Mouse (Mus musculus) natural killer cell, adult 2 months (primary cell): ENCODE results near the gene Thap4.

Experiments
- DNase-seq, 2 experiments: peaks; one replicate each; pipeline ENCODE4 v3.0.0; 2022; ENCODE audit warnings: low spot score in 2 of 2

Gene Thap4

DNA sequence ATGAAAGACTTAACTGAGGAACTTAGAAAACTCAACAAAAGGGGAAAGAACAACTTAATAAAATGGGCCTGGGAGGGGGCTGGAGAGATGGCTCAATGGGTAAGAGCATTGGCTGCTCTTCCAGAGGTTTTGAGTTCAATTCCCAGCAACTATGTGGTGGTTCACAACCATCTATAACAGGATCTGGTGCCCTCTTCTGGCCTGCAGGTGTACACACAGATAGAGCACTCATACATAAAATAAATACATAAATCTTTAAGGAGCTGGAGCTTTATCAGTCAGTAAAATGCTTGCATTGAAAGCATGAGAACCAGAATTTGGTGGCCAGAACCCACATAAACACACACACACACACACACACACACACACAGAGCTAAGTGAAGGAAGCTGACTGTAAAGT lies 11.8 kb downstream of the Thap4 start:
- DNase-seq: no peak

DNA sequence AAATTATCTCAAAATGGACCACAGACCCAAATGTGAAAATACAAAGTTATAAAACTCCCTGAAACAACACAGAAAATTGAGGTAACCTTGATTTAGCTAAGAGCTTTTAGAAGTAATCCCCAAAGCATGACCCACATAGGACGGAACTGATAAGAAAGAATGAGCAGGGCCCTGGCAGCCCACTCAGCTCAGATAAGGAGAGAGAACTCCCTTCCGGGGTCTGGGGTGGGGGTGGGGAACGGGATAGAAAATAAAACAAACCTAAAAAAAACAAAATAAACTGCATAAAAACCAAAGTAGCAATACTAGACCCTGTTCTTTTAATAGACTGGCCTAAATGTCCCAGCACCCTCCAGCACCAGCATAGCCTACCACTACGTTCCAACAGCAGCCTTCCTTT lies 12.7 kb downstream of the Thap4 start:
- DNase-seq: no peak

DNA sequence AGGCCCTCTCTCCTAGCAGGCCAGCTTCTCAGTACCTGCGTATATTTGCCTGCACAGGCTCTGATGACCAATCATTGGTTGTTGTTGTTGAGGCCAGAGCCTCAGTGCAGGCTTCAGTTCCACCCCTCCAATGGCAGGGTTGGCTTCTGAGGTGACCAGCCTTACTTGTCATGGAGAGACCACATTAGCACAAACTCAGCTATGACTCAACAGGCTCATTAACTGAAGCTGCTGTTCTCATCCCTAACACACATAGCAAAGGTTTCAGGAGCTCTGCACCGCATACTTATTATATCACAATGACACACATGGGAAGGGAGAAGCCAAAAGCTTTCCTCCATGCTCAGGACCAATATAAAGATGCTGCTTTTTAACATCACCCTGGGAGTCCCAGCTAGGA lies 14.0 kb downstream of the Thap4 start:
- no peak for DNase-seq

DNA sequence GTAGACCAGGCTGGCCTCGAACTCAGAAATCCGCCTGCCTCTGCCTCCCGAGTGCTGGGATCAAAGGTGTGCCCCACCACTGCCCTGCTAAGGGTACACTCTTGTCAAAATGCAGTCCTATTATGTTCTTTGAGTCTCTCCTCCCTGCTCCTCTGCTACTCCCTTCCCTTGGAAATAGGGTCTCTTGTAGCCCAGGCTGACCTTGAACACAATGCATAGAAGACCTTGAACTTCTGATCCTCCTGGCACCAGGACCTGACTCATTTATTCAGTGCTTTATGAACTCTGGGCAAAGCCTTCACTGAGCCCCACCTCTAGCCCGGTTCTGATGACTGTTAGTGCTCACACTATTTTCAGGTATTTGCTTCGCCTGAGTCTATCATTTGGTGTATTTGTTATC lies 17.0 kb downstream of the Thap4 start:
- DNase-seq: no peak

DNA sequence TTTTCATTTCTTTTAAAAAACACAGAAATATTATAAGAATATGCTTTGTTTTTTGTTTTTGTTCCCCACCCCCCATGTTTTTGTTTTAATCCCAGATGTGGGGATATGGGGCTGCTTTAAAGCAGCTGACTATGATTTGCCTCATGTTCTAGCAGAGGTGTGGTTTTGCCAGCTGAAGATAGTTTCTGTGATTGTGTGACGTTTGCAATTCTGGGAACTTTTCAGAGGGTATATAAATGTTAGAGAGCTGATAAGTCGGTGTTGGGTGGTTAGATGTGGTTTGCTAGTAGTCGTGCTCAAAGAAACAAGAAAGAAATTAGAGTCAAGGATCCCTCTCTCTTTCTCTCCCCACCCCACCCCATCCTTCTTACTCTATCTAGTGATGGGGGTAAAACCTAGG lies 18.8 kb downstream of the Thap4 start:
- no peak for DNase-seq

DNA sequence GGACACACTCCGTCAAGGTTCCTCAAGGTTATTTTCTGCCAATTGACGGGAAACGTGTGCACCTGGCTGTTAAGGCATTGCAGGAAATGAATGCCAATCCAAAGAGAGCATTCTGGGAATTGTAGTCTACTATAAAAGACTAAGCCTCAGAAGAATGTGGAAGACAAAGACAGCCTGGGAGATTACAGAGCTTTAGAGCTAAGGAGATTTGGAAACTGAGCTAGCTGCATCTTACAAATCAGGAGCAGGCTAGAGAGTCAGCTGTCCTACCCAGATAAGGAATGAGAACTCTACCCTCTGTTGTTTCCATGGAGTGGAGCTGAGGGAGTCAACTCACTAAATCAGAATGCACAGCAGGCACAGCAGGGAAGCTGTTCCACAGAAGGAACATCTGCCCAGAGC lies 22.8 kb downstream of the Thap4 start:
- no peak for DNase-seq

DNA sequence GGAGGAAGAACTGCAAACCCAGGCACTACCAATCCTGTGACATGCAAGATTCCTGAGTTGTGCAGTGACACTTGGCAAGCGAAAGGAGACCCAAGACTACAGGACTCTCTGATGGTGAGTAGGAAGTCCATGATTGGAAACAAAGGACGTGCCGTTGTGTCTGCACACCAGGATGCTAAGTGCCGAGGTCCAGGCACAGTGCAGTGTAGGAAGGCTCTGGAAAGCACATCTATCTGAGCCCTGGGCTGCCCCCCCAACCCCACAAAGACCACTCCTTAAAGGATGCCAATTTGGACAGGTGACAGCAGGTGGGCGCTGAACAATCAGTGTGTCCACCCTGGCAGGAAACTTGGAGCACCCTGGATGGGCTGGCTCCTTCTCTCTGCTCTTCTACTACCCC lies 23.6 kb downstream of the Thap4 start:
- DNase-seq: no peak

DNA sequence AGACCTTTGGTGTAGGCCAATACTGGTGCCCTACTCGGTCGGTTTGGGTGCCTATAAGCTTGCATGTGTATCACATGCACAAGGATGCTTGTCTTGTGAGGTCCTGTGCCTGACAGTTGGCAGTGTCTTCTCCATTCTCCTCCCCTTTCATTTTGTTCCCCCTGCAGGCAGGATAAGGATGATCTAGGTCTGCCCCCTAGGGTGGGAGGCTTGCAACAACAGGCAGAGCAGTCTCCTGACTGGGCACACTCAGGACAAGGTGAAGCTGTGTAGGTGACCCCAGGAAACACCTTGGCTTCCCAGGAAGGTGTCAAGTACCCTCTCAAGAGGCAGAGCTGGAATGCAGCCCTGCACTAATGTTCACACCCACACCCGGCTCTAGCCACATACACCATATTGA lies 27.7 kb downstream of the Thap4 start:
- DNase-seq: peak; percentile 37 to 38

DNA sequence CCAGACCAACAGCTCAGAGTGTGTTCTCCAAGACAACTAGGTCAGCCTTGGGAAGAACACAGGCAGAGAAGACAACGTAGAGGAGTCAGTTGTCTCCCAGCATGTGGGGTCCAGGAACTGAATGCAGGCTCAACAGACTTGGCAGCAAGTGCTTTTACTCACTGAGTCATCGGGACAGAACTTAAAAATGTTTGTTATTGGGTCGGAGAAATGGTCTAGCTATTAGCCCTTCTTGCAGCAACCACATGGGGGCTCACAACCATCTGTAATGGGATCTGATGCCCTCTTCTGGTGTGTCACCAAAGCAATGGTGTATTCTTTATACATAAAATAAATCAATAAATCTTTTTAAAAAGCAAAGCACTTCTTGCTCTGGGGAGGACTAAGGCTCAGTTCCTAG lies 28.5 kb downstream of the Thap4 start:
- no peak for DNase-seq

DNA sequence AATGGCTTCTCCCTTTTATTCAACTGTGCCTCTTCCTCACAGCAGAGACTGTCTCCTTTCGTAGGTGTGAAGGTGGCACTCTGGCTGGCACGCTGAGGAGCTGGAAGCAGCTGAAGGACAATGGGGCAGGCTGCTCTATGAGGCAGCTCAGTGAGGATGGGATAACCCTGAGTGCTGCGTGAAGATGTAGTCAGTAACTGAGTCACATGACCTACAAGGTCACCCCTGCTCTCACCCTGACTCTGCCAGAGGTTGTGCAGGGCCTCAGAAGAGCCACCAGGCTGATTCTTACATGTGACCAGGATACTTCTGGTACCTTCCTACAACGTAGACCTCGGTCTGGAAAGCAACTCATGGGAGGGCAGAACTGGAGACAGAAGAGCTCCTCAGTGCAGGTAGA lies 29.0 kb downstream of the Thap4 start:
- no peak for DNase-seq

DNA sequence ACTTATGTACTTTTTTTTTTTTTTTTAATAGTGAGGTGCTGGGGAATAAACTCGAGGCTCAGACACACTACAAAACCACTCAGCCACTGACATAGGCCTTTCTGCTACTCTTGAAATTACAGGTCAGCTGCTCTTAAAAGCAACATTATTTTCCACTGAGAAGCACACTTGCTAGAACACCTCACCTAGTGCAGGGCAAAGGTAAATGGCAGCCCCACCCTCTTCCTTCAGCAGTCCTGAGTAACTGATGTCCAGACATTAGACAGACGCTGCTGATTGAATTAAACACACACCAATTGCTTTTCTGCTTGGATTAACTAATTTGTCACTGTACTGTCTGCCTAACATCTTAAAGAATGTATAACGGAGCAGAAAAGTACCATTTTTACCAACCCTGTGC lies 30.0 kb downstream of the Thap4 start:
- DNase-seq: no peak

DNA sequence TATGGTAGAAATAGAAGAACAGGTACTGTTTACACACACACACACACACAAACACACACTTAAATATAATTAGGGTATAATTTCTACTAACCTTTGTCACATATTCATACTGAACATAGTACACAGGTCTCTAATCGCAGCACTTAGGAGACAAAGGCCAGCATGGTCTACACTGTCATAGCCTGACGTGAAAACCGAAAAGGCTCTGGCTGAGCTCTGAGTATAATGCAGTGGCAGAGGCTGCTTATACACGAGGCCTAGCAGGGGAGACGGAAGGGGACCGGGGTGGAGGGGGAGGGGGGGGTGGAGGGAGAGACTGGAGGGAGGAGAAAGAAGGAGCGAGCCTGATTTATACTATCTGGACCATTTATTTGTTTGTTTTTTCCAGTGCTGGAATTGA lies 33.1 kb downstream of the Thap4 start:
- no peak for DNase-seq

DNA sequence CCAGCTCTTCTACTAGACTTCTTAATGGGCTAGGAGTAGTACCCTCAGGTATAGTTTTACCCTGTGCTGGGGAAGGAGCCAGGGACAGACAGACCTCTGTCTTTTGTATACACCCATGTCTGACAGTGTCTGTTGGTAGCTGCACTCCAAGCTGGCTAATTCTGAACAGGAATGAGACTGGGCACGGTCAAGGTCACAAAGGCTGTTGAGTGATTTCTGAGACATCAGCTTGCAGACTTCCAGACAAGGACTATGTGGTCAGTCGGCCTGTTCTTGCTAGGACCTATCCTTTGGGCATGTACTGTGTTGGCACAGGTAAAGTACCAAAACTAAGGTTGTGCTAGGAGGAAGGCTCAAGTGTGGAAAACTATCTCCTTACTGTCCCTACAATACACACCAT lies 38.5 kb downstream of the Thap4 start:
- no peak for DNase-seq

DNA sequence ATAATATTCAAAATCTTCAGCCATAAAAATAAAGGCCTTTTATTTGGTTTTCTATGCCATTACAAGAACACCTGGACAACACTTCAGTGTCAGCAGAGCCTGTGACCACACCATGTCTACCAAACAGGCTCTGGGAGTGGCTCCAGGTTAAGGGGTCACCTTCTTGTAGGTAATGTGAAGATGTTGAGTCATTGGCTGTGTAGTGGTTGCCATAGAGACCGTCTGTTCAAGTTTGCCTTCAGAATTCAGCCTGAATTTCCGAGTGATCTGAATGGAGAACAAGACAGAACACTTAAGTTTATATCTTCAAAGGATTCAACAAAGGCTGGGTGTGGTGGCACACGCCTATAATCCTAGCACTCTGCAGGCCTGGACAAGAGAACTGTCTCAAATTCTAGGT lies 49.3 kb downstream of the Thap4 start:
- DNase-seq: no peak

DNA sequence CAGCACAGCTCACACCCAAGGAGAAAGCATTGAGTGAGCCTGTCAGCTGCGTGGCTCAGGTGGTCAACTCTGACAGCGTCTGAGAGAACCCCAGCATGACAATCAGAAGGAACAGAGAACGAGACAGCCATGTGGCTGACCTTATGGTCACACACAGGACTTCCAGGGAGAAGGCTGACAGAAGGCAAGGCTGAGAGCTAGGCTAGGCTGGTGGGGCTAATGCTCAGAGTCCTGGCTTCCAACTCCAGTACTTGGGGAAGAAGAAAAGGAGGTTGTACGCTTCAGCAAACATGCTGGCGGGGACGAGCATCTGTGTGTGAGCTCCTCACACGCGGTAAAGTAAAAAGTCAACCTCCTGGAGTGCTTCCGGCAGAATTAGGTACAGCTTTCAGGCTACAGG lies 50.3 kb downstream of the Thap4 start:
- DNase-seq: no peak

DNA sequence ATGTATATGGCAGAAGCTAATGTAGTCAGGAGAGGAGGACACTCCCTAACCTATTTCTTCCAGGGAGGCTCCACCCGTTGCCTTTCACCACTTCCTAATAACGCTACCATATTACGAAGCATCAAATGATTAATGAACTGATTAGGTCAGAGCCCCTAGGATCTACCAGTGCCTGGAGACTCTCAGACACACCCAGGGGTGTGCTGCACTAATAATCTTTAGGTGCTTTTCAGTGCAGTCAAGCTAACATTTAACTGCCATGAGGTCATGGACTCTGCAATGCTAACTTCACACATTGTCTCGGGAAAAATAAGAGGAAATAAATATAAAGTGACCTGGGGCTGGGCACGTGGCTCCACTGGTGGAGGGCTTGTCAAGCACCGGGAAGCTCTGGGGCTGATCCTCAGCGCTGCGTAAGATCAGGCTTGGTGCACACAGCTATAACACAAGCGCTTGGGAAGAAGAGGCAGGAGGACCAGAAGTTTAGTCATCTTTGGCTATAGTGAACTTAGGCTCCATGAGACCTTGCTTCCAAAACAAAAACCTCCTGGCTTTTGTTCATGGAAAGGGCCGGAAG lies 51.1 kb downstream of the Thap4 start:
- DNase-seq: no peak

DNA sequence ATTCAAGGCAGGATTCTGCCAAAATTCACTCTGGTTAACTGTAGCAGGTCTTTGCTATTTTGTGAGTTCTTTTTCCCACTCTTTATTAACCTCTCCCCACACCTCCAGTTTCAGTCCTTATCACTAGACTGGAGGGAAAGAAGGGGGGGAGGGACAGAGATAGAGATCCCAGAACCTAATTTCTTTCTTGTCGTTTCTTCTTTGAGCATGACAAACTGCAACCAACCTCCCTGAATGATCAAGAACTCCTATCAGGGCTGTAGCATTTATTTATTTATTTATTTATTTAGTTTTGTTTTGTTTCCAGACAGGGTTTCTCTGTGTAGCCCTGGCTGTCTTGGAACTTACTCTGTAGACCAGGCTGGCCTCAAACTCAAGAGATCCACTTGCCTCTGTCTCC lies 52.6 kb downstream of the Thap4 start:
- DNase-seq: no peak

DNA sequence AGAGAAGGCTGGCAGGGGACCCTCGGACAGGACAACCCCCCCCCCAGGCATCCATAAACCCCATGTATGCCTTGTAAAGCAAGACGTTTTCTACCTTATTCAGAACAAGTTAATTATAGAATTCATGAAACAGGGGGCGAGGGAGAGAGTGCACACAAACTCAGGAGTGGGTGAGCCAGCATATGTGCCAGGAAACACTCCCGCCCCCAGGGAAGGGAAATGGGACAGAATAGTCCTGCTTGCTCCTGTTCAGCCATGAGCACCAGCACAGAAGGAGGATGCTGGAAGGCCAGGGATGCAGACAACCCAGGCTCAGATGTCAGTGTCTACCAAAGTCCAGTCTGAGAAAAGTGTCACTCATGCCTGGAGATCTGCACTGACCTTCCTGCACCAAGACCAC lies 55.5 kb downstream of the Thap4 start:
- no peak for DNase-seq

DNA sequence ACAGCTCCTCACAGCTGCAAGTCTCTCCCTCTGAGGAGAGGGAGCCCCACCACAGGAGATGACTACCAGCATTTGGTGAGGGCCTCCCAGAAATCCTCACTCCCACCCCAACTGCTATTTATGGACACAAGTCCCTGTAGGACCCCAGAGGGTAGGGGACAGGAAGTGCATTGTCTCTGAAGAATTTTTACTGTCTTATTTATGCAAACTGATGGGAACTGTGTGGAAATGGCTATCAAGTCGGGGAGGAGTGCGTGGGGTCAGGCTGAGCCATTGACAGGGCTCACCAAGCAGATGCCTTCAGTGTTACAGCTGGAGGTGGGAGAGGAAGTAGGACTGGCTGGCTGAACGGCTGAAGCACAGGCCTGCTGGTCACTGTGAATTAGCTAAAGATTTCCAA lies 57.3 kb downstream of the Thap4 start:
- no peak for DNase-seq

DNA sequence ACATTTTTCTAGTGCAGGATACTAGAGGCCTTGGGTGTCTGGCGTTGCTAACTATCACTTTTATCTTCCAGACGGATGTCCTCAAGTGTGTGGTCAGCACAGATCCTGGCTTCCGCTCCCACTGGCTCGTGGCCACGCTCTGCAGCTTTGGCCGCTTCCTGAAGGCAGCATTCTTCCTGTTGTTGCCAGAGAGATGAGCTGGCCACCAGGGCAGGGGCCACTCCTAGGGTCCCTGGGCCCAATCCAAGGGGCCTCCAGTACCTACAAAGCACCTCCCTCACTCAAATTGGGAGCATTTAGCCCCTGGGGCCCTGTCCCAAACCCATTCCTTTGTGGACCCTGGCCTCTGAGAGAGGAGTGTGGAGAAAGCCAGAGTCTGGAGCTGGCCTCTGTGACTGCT lies 59.7 kb downstream of the Thap4 start:
- DNase-seq: no peak

DNA sequence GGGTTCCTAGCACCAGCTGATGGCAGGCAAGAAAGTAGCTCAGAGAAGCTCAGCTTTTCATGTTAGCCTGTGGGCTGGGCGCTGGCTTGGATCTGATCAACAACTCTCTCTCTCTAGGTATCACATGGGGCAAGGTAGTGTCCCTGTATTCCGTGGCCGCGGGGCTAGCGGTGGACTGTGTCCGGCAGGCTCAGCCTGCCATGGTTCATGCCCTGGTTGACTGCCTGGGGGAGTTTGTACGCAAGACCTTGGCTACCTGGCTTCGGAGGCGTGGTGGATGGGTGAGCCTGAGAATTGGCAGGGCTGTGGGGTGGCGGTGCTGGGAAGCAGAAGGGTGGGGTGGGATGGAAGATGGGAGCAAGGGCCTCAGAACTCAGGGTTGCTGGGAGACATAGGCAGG lies 60.7 kb downstream of the Thap4 start:
- no peak for DNase-seq

DNA sequence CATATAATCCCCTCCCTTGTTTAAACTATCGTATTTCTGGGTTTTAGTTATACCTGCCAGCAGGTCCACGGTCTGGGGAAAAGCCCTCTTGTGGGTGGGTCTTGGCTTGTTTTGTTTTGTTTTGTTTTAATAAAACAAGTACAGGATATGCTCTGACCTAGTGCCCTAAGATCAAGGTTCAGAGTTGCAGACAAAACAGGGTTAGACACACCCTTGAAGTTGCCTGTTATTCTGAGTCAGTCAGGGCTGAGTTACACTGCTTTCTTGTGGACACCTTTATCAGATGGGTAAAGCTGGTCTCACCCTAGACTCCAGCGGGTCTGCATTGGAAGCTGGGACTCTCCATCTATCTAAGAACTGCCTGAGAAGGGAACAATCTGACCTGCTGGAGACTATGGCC lies 61.2 kb downstream of the Thap4 start:
- DNase-seq: no peak

DNA sequence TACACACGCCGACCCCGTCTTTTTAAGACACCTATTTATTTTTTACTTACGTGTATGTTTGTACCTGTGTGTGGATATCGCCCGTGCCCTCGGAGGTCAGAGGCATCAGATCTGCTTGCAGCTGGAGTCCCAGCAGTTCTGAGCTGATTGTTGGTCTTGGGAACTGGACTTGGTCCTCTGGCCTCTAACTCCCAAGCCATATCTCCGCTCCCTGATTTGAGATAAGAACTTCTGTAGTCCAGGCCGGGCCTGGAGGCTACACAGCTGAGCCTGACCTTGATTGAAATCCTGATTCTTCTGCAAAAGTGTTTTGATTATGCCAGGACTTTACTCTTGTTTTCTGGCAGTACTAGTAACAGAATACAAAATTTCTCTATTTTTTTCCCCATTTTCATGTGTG lies 61.9 kb downstream of the Thap4 start:
- no peak for DNase-seq

DNA sequence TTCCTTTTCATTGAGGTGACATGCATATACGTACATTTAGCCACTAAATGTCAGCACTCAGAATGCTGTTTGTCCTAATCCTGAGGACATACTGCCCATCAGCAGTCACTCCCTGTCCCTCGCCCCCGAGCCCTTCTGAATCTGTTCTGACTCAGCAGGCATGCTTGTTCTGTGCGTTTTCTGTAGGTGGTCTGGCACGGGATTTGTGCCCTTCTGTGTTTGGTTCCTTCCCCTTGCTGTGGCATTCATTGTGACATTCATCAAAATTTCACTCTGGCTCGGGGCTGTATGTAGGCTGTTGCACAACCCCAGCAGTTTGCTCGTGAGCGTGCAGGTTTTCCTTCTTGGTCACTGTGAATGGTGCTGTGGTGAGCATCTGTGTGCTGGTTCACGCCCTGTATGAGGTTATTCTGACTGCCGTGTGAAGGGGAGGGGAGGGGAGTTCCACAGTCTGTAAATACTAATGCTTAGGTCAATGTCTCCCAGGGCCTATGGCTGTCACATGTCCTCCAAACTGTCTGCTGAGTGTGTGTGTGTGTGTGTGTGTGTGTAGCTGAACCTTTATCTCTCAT lies 62.8 kb downstream of the Thap4 start:
- no peak for DNase-seq

DNA sequence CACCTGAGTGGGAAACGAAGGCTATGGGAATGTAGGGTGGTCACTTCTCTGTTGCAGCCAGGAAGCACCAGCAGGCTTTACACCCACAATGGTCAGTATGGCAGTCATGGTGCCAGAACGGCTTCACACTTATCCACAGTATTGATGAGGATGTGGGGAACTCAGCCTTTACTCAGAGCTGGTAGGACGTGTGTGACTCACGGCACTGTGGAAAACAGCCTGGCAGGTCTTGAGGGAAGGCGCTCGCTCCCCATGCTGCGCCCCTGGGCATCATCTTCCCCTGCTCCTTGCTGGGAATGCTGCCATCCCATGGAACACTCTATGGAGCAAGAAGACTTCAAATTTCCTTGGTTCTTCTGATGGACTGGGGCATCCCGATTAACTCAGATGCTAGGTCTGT lies 63.6 kb downstream of the Thap4 start:
- DNase-seq: no peak
